ENCODE assay signal across 21 mouse cellular contexts in genomic region chr6:88117184-88117575, GRCm38 (mm10). TPM values are rescaled to one million over a fixed set of nuclear protein-coding genes. Genes with fewer than 3 reads are reported as not detected.
DNase-seq lines count a peak whose midpoint lies in the region; ATAC-seq and TF ChIP-seq lines count a peak whose summit lies in the region.
"Had no signal": no experiment of that assay in that cellular context is flagged by ENCODE, and none has a peak within 500 bp of the region (broad histone marks: within the 10 kb centered on the region; RNA-seq: fewer than 3 reads in every experiment).

No protein-coding gene starts in this region.

- no peaks in the 10 kb centered on the region; the same call in 1 of the 2 replicates for H3K9me3 ChIP-seq in embryonic facial prominence, embryonic 13.5 days
- H3K9me3 ChIP-seq in embryonic facial prominence, embryonic 10.5 days, result no peaks in the 10 kb centered on the region
- 0 out of 2 replicates have a peak, but pooled peaks cover 4% of the 10 kb centered on the region for H3K9me3 ChIP-seq in G1E (replicated peaks)
- H3K9me3 ChIP-seq in liver, embryonic 15.5 days (replicated peaks), result no peaks in the 10 kb centered on the region
- H3K9me3 ChIP-seq: embryonic facial prominence, embryonic 15.5 days; heart, embryonic 10.5 days; limb, embryonic 12.5 days had no signal

- H3K36me3 ChIP-seq in embryonic facial prominence, embryonic 13.5 days, result no peaks in the 10 kb centered on the region
- no peaks in the 10 kb centered on the region for H3K36me3 ChIP-seq in embryonic facial prominence, embryonic 10.5 days (replicated peaks)
- no peaks in the 10 kb centered on the region for H3K36me3 ChIP-seq in G1E (replicated peaks)
- no peaks in the 10 kb centered on the region for H3K36me3 ChIP-seq in liver, embryonic 15.5 days (replicated peaks)
- H3K36me3 ChIP-seq: embryonic facial prominence, embryonic 15.5 days; heart, embryonic 10.5 days; limb, embryonic 12.5 days had no signal

- peak overlapping the region; percentile 7; the same call in 1 of the 2 replicates for H3K9ac ChIP-seq in embryonic facial prominence, embryonic 13.5 days
- peak overlapping the region; percentile 21 for H3K9ac ChIP-seq in liver, embryonic 15.5 days
- H3K9ac ChIP-seq: embryonic facial prominence, embryonic 15.5 days; hindbrain, embryonic 14.5 days; limb, embryonic 12.5 days had no signal

- H3K4me1 ChIP-seq in embryonic facial prominence, embryonic 13.5 days, result peaks cover 38% of the 10 kb centered on the region
- H3K4me1 ChIP-seq in embryonic facial prominence, embryonic 10.5 days, result peaks cover 24% of the 10 kb centered on the region
- H3K4me1 ChIP-seq in G1E (ENCODE audit: insufficient read depth, low read depth, low read length), result peaks cover 78% of the 10 kb centered on the region
- peaks cover 13% of the 10 kb centered on the region for H3K4me1 ChIP-seq in bone marrow, adult 2 months (ENCODE audit: control insufficient read depth, insufficient read depth, low read length)
- H3K4me1 ChIP-seq in liver, embryonic 15.5 days (replicated peaks), result peaks cover 76% of the 10 kb centered on the region

- intact Hi-C loops in left cerebral cortex, postnatal 25 days (cut with DNase I), result loop anchor here (10.0 kb wide), 1 partner anchor 778 kb away; the partner anchor contains the start of gene Mcm2

- H3K4me2 ChIP-seq in embryonic facial prominence, embryonic 13.5 days, result no peak overlapping the region
- peak overlapping the region; percentile 61 for H3K4me2 ChIP-seq in liver, embryonic 15.5 days
- H3K4me2 ChIP-seq: embryonic facial prominence, embryonic 15.5 days; hindbrain, embryonic 14.5 days; limb, embryonic 12.5 days had no signal

- no peak for TF ChIP-seq CTCF in G1E (IDR thresholded peaks at IDR 0.05; ENCODE audit: low read depth, low read length)
- TF ChIP-seq CTCF in bone marrow, adult 2 months (IDR thresholded peaks at IDR 0.05; ENCODE audit: control insufficient read depth, insufficient read depth, low read length), result no peak

- peak; percentile 27; the same call in 1 of the 2 replicates for TF ChIP-seq POLR2A in bone marrow, adult 2 months (IDR thresholded peaks at IDR 0.05; ENCODE audit: borderline replicate concordance, control insufficient read depth, low read depth, low read length)

- peak overlapping the region; percentile 75 for H3K27ac ChIP-seq in embryonic facial prominence, embryonic 13.5 days
- H3K27ac ChIP-seq in embryonic facial prominence, embryonic 10.5 days (replicated peaks), result no peak overlapping the region
- peak overlapping the region; percentile 54 for H3K27ac ChIP-seq in bone marrow, adult 2 months (ENCODE audit: control insufficient read depth, insufficient read depth, low read depth, low read length, poor library complexity)
- H3K27ac ChIP-seq in liver, embryonic 15.5 days (replicated peaks), result peak overlapping the region; percentile 88
- H3K27ac ChIP-seq: hindbrain, embryonic 14.5 days; limb, embryonic 12.5 days; stomach, postnatal 0 days had no signal

- no peaks in the 10 kb centered on the region for H3K27me3 ChIP-seq in embryonic facial prominence, embryonic 13.5 days
- H3K27me3 ChIP-seq in embryonic facial prominence, embryonic 10.5 days (replicated peaks; ENCODE audit: low read depth, poor library complexity, severe bottlenecking), result no peaks in the 10 kb centered on the region; the same call in 1 of the 2 replicates
- no peaks in the 10 kb centered on the region; the same call in 1 of the 2 replicates for H3K27me3 ChIP-seq in G1E (ENCODE audit: insufficient read depth, low read length)
- no peaks in the 10 kb centered on the region for H3K27me3 ChIP-seq in liver, embryonic 15.5 days
- H3K27me3 ChIP-seq: embryonic facial prominence, embryonic 15.5 days; limb, embryonic 12.5 days had no signal

- DNase-seq in embryonic facial prominence, embryonic 10.5 days (ENCODE audit: low spot score), result no peak
- DNase-seq in G1E (ENCODE audit: low spot score), result no peak
- no peak for DNase-seq in gastrocnemius, adult 8-10 months (ENCODE audit: low spot score in 2 of 2)
- no peak for DNase-seq in left cerebral cortex, postnatal 25 days (ENCODE audit: low spot score in 2 of 2)
- no peak for DNase-seq in frontal cortex, postnatal 25 days (ENCODE audit: low spot score in 2 of 2)
- DNase-seq: embryo, embryonic 11 days; gastrocnemius, postnatal 10 days; kidney, adult 2 months; lung, adult 2 months; lung, postnatal 14 days; thymus, adult 2 months; thymus, postnatal 4 days had no signal

- no peak overlapping the region for H3K4me3 ChIP-seq in embryonic facial prominence, embryonic 13.5 days
- no peak overlapping the region for H3K4me3 ChIP-seq in embryonic facial prominence, embryonic 10.5 days
- peak overlapping the region; percentile 66; the same call in 1 of the 2 replicates for H3K4me3 ChIP-seq in G1E (ENCODE audit: low read depth, low read length)
- no peak overlapping the region for H3K4me3 ChIP-seq in bone marrow, adult 2 months (replicated peaks; ENCODE audit: control insufficient read depth, low read depth, low read length)
- H3K4me3 ChIP-seq in liver, embryonic 15.5 days (replicated peaks), result no peak overlapping the region
- H3K4me3 ChIP-seq: embryonic facial prominence, embryonic 15.5 days; heart, embryonic 10.5 days; limb, embryonic 12.5 days; myocyte had no signal

- ATAC-seq in embryonic facial prominence, embryonic 13.5 days (ENCODE audit: insufficient number of reproducible peaks, insufficient read depth, low FRiP score, low TSS enrichment, low read depth), result no peak
- ATAC-seq in G1E (ENCODE audit: extremely low read depth, insufficient number of reproducible peaks, low FRiP score, poor library complexity, severe bottlenecking), result peak; percentile 46; the same call in 1 of the 2 replicates
- ATAC-seq in liver, embryonic 15.5 days (ENCODE audit: insufficient read depth), result peak; percentile 19

- WGBS in embryonic facial prominence, embryonic 13.5 days, result 75% methylated on average over 10 of the region's 10 CpGs
- WGBS in embryonic facial prominence, embryonic 10.5 days, result 83% methylated on average over 10 of the region's 10 CpGs
- WGBS in bone marrow, adult 2 months, result 30% methylated on average over 10 of the region's 10 CpGs
- WGBS in liver, embryonic 15.5 days (ENCODE audit: insufficient replicate concordance), result 29% methylated on average over 10 of the region's 10 CpGs

RNA-seq across cellular contexts. Expression of gene Rpn1, which starts 32.9 kb away (rescaled TPM):
- polyA plus RNA-seq in embryonic facial prominence, embryonic 13.5 days (2015; fragmentation: Nextera tagmentation; extraction: Ambion mirVana), result 342 and 345 TPM in 2 replicates
- polyA plus RNA-seq in embryonic facial prominence, embryonic 10.5 days (2016; fragmentation: Nextera tagmentation; extraction: Ambion mirVana), result 302 and 327 TPM in 2 replicates
- total RNA-seq in G1E (2014; fragmentation: Nextera tagmentation) (164 and 172 TPM in 2 replicates), G1E (2017) (156 and 179 TPM in 2 replicates)
- polyA plus RNA-seq in G1E (2012), result 44.5 and 49.1 TPM in 2 replicates
- 32.1 and 38.7 TPM in 2 replicates for polyA plus RNA-seq in bone marrow, adult 2 months (2011; ENCODE audit: insufficient read depth, insufficient read length, low replicate concordance, missing spikeins)
- 181 and 184 TPM in 2 replicates for polyA plus RNA-seq in liver, embryonic 15.5 days (2015; fragmentation: Nextera tagmentation; extraction: Ambion mirVana)
- 100 to 1,000 TPM in 1 of 4 experiments, 10 to 100 TPM in 3; 67.2 to 101 (median 85.6) TPM for total RNA-seq in gastrocnemius, adult 8-10 months (2022)
- 100 to 1,000 TPM; 184 to 185 TPM for total RNA-seq in left cerebral cortex, postnatal 25 days (2021)
